ENCODE assay signal across 15 mouse cellular contexts in genomic region chr10:118956352-118956751, GRCm38 (mm10).
DNase-seq lines count a peak whose midpoint lies in the region; ATAC-seq and TF ChIP-seq lines count a peak whose summit lies in the region.
"Had no signal": no experiment of that assay in that cellular context is flagged by ENCODE, and none has a peak within 500 bp of the region (broad histone marks: within the 10 kb centered on the region; RNA-seq: fewer than 3 reads in every experiment).

No protein-coding gene starts in this region.

- 0 out of 2 replicates have a peak overlapping the region, but pooled peaks have one; percentile 40 for H3K27ac ChIP-seq in forebrain, postnatal 0 days (ENCODE audit: low read depth, low read length)
- no peak overlapping the region for H3K27ac ChIP-seq in heart, embryonic 11.5 days (ENCODE audit: low read depth, low read length)
- H3K27ac ChIP-seq: heart, embryonic 13.5 days had no signal

- peak; percentile 9 to 56 for DNase-seq in layer of hippocampus, adult 18-20 months (ENCODE audit: low spot score in 2 of 2)
- no peak for DNase-seq in layer of hippocampus, postnatal 36 days
- DNase-seq in brain, embryonic 18.5 days (ENCODE audit: low read depth, low spot score): peak; percentile 66
- peak; percentile 81 for DNase-seq in forebrain, postnatal 0 days
- DNase-seq in left cerebral cortex, adult 9 months (ENCODE audit: low spot score in 2 of 2): peak; percentile 10 to 38
- no peak for DNase-seq in lung, postnatal 10 days
- no peak for DNase-seq in gastrocnemius, postnatal 10 days
- DNase-seq: adrenal gland, postnatal 25 days; cerebellum, adult 11 months; kidney, adult 18-20 months; kidney, postnatal 36 days; liver; thymus, postnatal 25 days had no signal

- H3K36me3 ChIP-seq in forebrain, postnatal 0 days (ENCODE audit: insufficient read depth): no peaks in the 10 kb centered on the region
- no peaks in the 10 kb centered on the region for H3K36me3 ChIP-seq in heart, embryonic 11.5 days (ENCODE audit: control insufficient read depth, insufficient read depth, low read length)
- H3K36me3 ChIP-seq: heart, embryonic 13.5 days had no signal

- WGBS in forebrain, postnatal 0 days: 38% methylated on average over 9 of the region's 9 CpGs
- WGBS in heart, embryonic 11.5 days (ENCODE audit: insufficient replicate concordance): 84% methylated on average over 9 of the region's 9 CpGs

- no peak overlapping the region for H3K4me2 ChIP-seq in forebrain, postnatal 0 days (ENCODE audit: low read depth)
- H3K4me2 ChIP-seq in heart, embryonic 11.5 days: no peak overlapping the region
- H3K4me2 ChIP-seq: heart, embryonic 13.5 days had no signal

- ATAC-seq in forebrain, postnatal 0 days: peak; percentile 95
- no peak for ATAC-seq in heart, embryonic 11.5 days (replicated peaks; ENCODE audit: insufficient number of reproducible peaks, low FRiP score, low TSS enrichment)

- H3K27me3 ChIP-seq in forebrain, postnatal 0 days (ENCODE audit: insufficient read depth, low read length): no peaks in the 10 kb centered on the region
- H3K27me3 ChIP-seq in heart, embryonic 11.5 days (ENCODE audit: control insufficient read depth, insufficient read depth, low read length): no peaks in the 10 kb centered on the region

- no peak overlapping the region for H3K9ac ChIP-seq in forebrain, postnatal 0 days
- H3K9ac ChIP-seq in heart, embryonic 11.5 days (ENCODE audit: low read depth, low read length): no peak overlapping the region
- H3K9ac ChIP-seq: heart, embryonic 13.5 days had no signal

- no peak overlapping the region for H3K4me3 ChIP-seq in forebrain, postnatal 0 days (ENCODE audit: low read depth, low read length)
- H3K4me3 ChIP-seq in heart, embryonic 11.5 days (ENCODE audit: low read depth, low read length): no peak overlapping the region
- H3K4me3 ChIP-seq: heart, embryonic 13.5 days had no signal

- TF ChIP-seq CTCF in forebrain, postnatal 0 days (IDR thresholded peaks at IDR 0.05; ENCODE audit: low read depth): no peak

- no peaks in the 10 kb centered on the region for H3K4me1 ChIP-seq in forebrain, postnatal 0 days (ENCODE audit: insufficient read depth)
- H3K4me1 ChIP-seq in heart, embryonic 11.5 days (ENCODE audit: control insufficient read depth, insufficient read depth, low read length): 0 out of 2 replicates have a peak, but pooled peaks cover 3% of the 10 kb centered on the region

- no peaks in the 10 kb centered on the region for H3K9me3 ChIP-seq in forebrain, postnatal 0 days (ENCODE audit: low read length)
- H3K9me3 ChIP-seq in heart, embryonic 11.5 days (replicated peaks; ENCODE audit: control insufficient read depth, low read length): no peaks in the 10 kb centered on the region
- H3K9me3 ChIP-seq: heart, embryonic 13.5 days had no signal

Comparison
In these comparisons a context has a peak if more than half of its experiments do, and no peak if none do; other contexts are left out.
1. DNase-seq: peak in layer of hippocampus, adult 18-20 months (2 of 2), brain, embryonic 18.5 days (single experiment), forebrain, postnatal 0 days (single experiment) and left cerebral cortex, adult 9 months (2 of 2); none in layer of hippocampus, postnatal 36 days (0 of 2), lung, postnatal 10 days (single experiment) and gastrocnemius, postnatal 10 days (single experiment).